ENCODE assay signal across 20 mouse cellular contexts in the genomic region with DNA sequence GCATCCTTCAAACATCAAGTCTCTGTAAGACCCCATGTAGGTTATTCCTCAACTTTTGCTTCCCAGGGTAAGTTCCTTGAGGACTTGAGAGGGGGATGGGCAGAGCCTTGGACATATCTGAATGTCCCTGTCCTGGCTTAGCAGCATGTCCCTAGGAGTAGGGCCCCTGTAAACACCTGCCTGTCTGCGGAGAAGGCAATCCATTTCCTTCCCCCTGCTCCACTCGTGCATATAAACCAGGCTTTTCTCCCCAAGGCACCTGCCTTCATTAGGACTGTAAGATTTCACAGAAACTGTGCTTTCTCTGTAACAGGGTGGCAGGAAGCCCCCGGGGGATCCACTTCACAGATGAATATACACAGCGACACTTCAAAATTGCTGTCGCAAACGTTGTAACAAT.
DNase-seq lines count a peak whose midpoint lies in the region; ATAC-seq and TF ChIP-seq lines count a peak whose summit lies in the region.
"Had no signal": no experiment of that assay in that cellular context is flagged by ENCODE, and none has a peak within 500 bp of the region (broad histone marks: within the 10 kb centered on the region; RNA-seq: fewer than 3 reads in every experiment).

No protein-coding gene starts in this region.

- H3K9ac ChIP-seq in forebrain, embryonic 16.5 days (replicated peaks; ENCODE audit: low read depth, low read length): no peak overlapping the region
- no peak overlapping the region for H3K9ac ChIP-seq in hindbrain, embryonic 16.5 days (ENCODE audit: low read depth, low read length)
- peak overlapping the region; percentile 48; the same call in 1 of the 2 replicates for H3K9ac ChIP-seq in neural tube, embryonic 13.5 days
- H3K9ac ChIP-seq: intestine, embryonic 15.5 days; kidney, embryonic 15.5 days; lung, embryonic 14.5 days had no signal

- DNase-seq in brain, embryonic 14.5 days (ENCODE audit: low read depth): peak; percentile 74
- DNase-seq in thymus, postnatal 14 days: no peak
- no peak for DNase-seq in lung, postnatal 4 days
- no peak for DNase-seq in kidney, adult 18-20 months
- DNase-seq: cerebellum, adult 11 months; cerebellum, postnatal 14 days; gastrocnemius, postnatal 25 days; heart, postnatal 10 days; lung, embryonic 14.5 days; right cerebral cortex, postnatal 14 days; thymus, postnatal 36 days had no signal

- peak; percentile 73 for ATAC-seq in forebrain, embryonic 16.5 days
- ATAC-seq in hindbrain, embryonic 16.5 days: peak; percentile 71
- ATAC-seq in neural tube, embryonic 13.5 days (ENCODE audit: low read depth): peak; percentile 56; the same call in 1 of the 2 replicates
- ATAC-seq: intestine, embryonic 15.5 days had no signal

- peaks cover 13% of the 10 kb centered on the region for H3K4me1 ChIP-seq in forebrain, embryonic 16.5 days (replicated peaks; ENCODE audit: control insufficient read depth, insufficient read depth, low read length)
- H3K4me1 ChIP-seq in hindbrain, embryonic 16.5 days (ENCODE audit: control insufficient read depth, insufficient read depth, low read depth, low read length): peaks cover 9% of the 10 kb centered on the region
- peaks cover 22% of the 10 kb centered on the region for H3K4me1 ChIP-seq in neural tube, embryonic 13.5 days (replicated peaks)
- H3K4me1 ChIP-seq: heart, embryonic 10.5 days; intestine, embryonic 15.5 days; kidney, embryonic 15.5 days had no signal

- H3K9me3 ChIP-seq in forebrain, embryonic 16.5 days (ENCODE audit: control insufficient read depth, low read length): no peaks in the 10 kb centered on the region
- no peaks in the 10 kb centered on the region for H3K9me3 ChIP-seq in hindbrain, embryonic 16.5 days (ENCODE audit: control insufficient read depth, low read length)
- no peaks in the 10 kb centered on the region for H3K9me3 ChIP-seq in neural tube, embryonic 13.5 days
- H3K9me3 ChIP-seq: G1E; heart, embryonic 10.5 days; intestine, embryonic 15.5 days; kidney, embryonic 15.5 days had no signal

- H3K36me3 ChIP-seq in forebrain, embryonic 16.5 days (ENCODE audit: control insufficient read depth, insufficient read depth): no peaks in the 10 kb centered on the region
- no peaks in the 10 kb centered on the region for H3K36me3 ChIP-seq in hindbrain, embryonic 16.5 days (ENCODE audit: control insufficient read depth, insufficient read depth, low read length)
- H3K36me3 ChIP-seq in neural tube, embryonic 13.5 days: no peaks in the 10 kb centered on the region
- H3K36me3 ChIP-seq: G1E; heart, embryonic 10.5 days; intestine, embryonic 15.5 days; kidney, embryonic 15.5 days had no signal

- TF ChIP-seq CTCF in brain, embryonic 14.5 days (IDR thresholded peaks at IDR 0.05; ENCODE audit: borderline replicate concordance, extremely low read depth, insufficient read depth, insufficient read length): no peak

- 51% methylated on average over 6 of the region's 6 CpGs for WGBS in forebrain, embryonic 16.5 days
- WGBS in hindbrain, embryonic 16.5 days: 34% methylated on average over 6 of the region's 6 CpGs
- 35% methylated on average over 6 of the region's 6 CpGs for WGBS in neural tube, embryonic 13.5 days

- H3K4me3 ChIP-seq in forebrain, embryonic 16.5 days (replicated peaks; ENCODE audit: low read length): no peak overlapping the region
- no peak overlapping the region for H3K4me3 ChIP-seq in hindbrain, embryonic 16.5 days (ENCODE audit: low read length)
- H3K4me3 ChIP-seq in neural tube, embryonic 13.5 days: no peak overlapping the region
- H3K4me3 ChIP-seq: heart, embryonic 10.5 days; intestine, embryonic 15.5 days; kidney, embryonic 15.5 days had no signal

- peak overlapping the region; percentile 27; the same call in 1 of the 2 replicates for H3K4me2 ChIP-seq in forebrain, embryonic 16.5 days (ENCODE audit: low read length)
- H3K4me2 ChIP-seq in hindbrain, embryonic 16.5 days (ENCODE audit: low read length): peak overlapping the region; percentile 39
- peak overlapping the region; percentile 36 for H3K4me2 ChIP-seq in neural tube, embryonic 13.5 days
- H3K4me2 ChIP-seq: intestine, embryonic 15.5 days; kidney, embryonic 15.5 days; liver, embryonic 11.5 days; lung, embryonic 14.5 days had no signal

- no peak overlapping the region for H3K27ac ChIP-seq in forebrain, embryonic 16.5 days (ENCODE audit: low read length)
- peak overlapping the region; percentile 64 for H3K27ac ChIP-seq in hindbrain, embryonic 16.5 days (ENCODE audit: low read depth, low read length)
- H3K27ac ChIP-seq in neural tube, embryonic 13.5 days (replicated peaks): peak overlapping the region; percentile 75
- H3K27ac ChIP-seq: heart, embryonic 10.5 days; intestine, embryonic 15.5 days; kidney, embryonic 15.5 days; macrophage had no signal

- no peak for TF ChIP-seq POLR2A in brain, embryonic 14.5 days (IDR thresholded peaks at IDR 0.05; ENCODE audit: borderline replicate concordance, extremely low read depth, insufficient read depth, insufficient read length, poor library complexity, severe bottlenecking)

- no peaks in the 10 kb centered on the region for H3K27me3 ChIP-seq in forebrain, embryonic 16.5 days (replicated peaks; ENCODE audit: control insufficient read depth, insufficient read depth, low read length)
- H3K27me3 ChIP-seq in hindbrain, embryonic 16.5 days (replicated peaks; ENCODE audit: control insufficient read depth, insufficient read depth, low read length): no peaks in the 10 kb centered on the region
- H3K27me3 ChIP-seq in neural tube, embryonic 13.5 days: no peaks in the 10 kb centered on the region
- H3K27me3 ChIP-seq: intestine, embryonic 15.5 days; kidney, embryonic 15.5 days had no signal
